Mouse (Mus musculus) layer of hippocampus, adult 18-20 months (tissue): Measurements from ENCODE around the gene Vps35. TPM values are rescaled to one million over a fixed set of nuclear protein-coding genes. Genes with fewer than 3 reads are reported as not detected.

Experiments used
- DNase-seq, 2 experiments: peaks; one replicate each; pipeline ENCODE4 v3.0.0; 2022; ENCODE audit warnings: low spot score in 2 of 2
- long read RNA-seq: library from polyadenylated mRNA; stranded (forward); transcript quantifications from one replicate; pipeline ENCODE4 v2.0.0, GENCODE M21; 2021
- total RNA-seq, 2 experiments: library from RNA; stranded (reverse); gene quantifications; 2 replicates each; pipeline ENCODE4 v1.2.3; 2021

The Vps35 gene
- 100 to 1,000 TPM; 126 to 129 TPM for total RNA-seq
- long read RNA-seq, transcript Vps35-201 (17 exons, 3,474 nt), result major isoform, 225 of 254 reads
- long read RNA-seq, partial matches to known transcripts, result 19 of 254 reads
- long read RNA-seq, other reads (novel, unspliced or antisense), result 10 of 254 reads

GRCm38 (mm10) chr8:85299434-85300077 lies at the start of gene Vps35, which contains the start of gene Orc6:
Gene Vps35, minus strand, starts transcription at chr8:85299802.
Gene Orc6, plus strand, starts transcription at chr8:85299632.
- peak; percentile 92 to 97 for DNase-seq

- no peak for DNase-seq
Measured at GRCm38 (mm10) chr8:85339871-85340573, 40.4 kb upstream of the Vps35 start.

- no peak for DNase-seq
Measured at GRCm38 (mm10) chr8:85337681-85338080, 38.1 kb upstream of the Vps35 start.

GRCm38 (mm10) chr8:85336211-85336933 lies 36.8 kb upstream of the Vps35 start:
- DNase-seq, result no peak

- DNase-seq, result no peak
Measured at GRCm38 (mm10) chr8:85335105-85335504, 35.5 kb upstream of the Vps35 start.

- no peak for DNase-seq
Measured at GRCm38 (mm10) chr8:85329506-85329905, 29.9 kb upstream of the Vps35 start.

GRCm38 (mm10) chr8:85327036-85327435 lies 27.4 kb upstream of the Vps35 start:
- DNase-seq, result no peak

- DNase-seq, result no peak
Measured at GRCm38 (mm10) chr8:85323084-85323483, 23.5 kb upstream of the Vps35 start.

- no peak for DNase-seq
Measured at GRCm38 (mm10) chr8:85321981-85322380, 22.4 kb upstream of the Vps35 start.

GRCm38 (mm10) chr8:85318534-85318933 lies 18.9 kb upstream of the Vps35 start:
- DNase-seq, result no peak

GRCm38 (mm10) chr8:85313036-85313435 lies 13.4 kb upstream of the Vps35 start:
- DNase-seq, result no peak

GRCm38 (mm10) chr8:85311743-85312142 lies 12.1 kb upstream of the Vps35 start:
- DNase-seq, result peak in 1 of 2 experiments; percentile 35

- DNase-seq, result no peak
Measured at GRCm38 (mm10) chr8:85308564-85308963, 9.0 kb upstream of the Vps35 start.

- DNase-seq, result peak in 1 of 2 experiments; percentile 24
Measured at GRCm38 (mm10) chr8:85303531-85303930, 3.9 kb upstream of the Vps35 start.

GRCm38 (mm10) chr8:85302931-85303330 lies 3.3 kb upstream of the Vps35 start:
- no peak for DNase-seq

GRCm38 (mm10) chr8:85301941-85302340 lies 2.3 kb upstream of the Vps35 start:
- DNase-seq, result no peak

GRCm38 (mm10) chr8:85298600-85299433 lies 785 bp downstream of the Vps35 start:
- DNase-seq, result peak; percentile 7 to 11

GRCm38 (mm10) chr8:85286846-85287245 lies 12.8 kb downstream of the Vps35 start:
- DNase-seq, result no peak

GRCm38 (mm10) chr8:85227297-85227696 lies 72.3 kb downstream of the Vps35 start:
- no peak for DNase-seq

GRCm38 (mm10) chr8:85225688-85226087 lies 73.9 kb downstream of the Vps35 start, which contains the start of gene Olfr371:
Gene Olfr371, plus strand, starts transcription at chr8:85225988.
- DNase-seq, result no peak

- DNase-seq, result no peak
Measured at GRCm38 (mm10) chr8:85220992-85221391, 78.6 kb downstream of the Vps35 start.
